Mouse (Mus musculus) forebrain, embryonic 12.5 days (tissue): ENCODE data around the gene Fam102b. TPM values are rescaled to one million over a fixed set of nuclear protein-coding genes. Genes with fewer than 3 reads are reported as not detected.

Source experiments
- ATAC-seq: fragments of 200-750 bp; cut with Nextera tagmentation; 2 replicates; pipeline ENCODE4 v1.8.0; 2017; ENCODE audit warnings: moderate TSS enrichment; ENCODE audit not compliant: low FRiP score
- H3K27ac ChIP-seq: fragments of 300-500 bp; sonication (generic); 2 replicates; pipeline ENCODE4 v1.5.1; 2016; ENCODE audit warnings: mild to moderate bottlenecking
- H3K27me3 ChIP-seq: fragments of 300-500 bp; sonication (generic); 2 replicates; pipeline ENCODE4 v1.6.1; 2016; ENCODE audit warnings: mild to moderate bottlenecking
- H3K36me3 ChIP-seq: fragments of 300-500 bp; sonication (generic); replicated peaks from 2 replicates; pipeline ENCODE4 v1.6.1; 2016; ENCODE audit warnings: mild to moderate bottlenecking
- H3K4me1 ChIP-seq: fragments of 300-500 bp; sonication (generic); 2 replicates; pipeline ENCODE4 v1.6.1; 2016
- H3K4me2 ChIP-seq: fragments of 300-500 bp; sonication (generic); 2 replicates; pipeline ENCODE4 v1.6.1; 2016; ENCODE audit warnings: mild to moderate bottlenecking, moderate library complexity
- H3K4me3 ChIP-seq: fragments of 300-500 bp; sonication (generic); replicated peaks from 2 replicates; pipeline ENCODE4 v1.5.1; 2016; ENCODE audit warnings: mild to moderate bottlenecking
- H3K9ac ChIP-seq: fragments of 300-500 bp; sonication (generic); 2 replicates; pipeline ENCODE4 v1.6.1; 2016; ENCODE audit warnings: mild to moderate bottlenecking
- H3K9me3 ChIP-seq: fragments of 300-500 bp; sonication (generic); 2 replicates; pipeline ENCODE4 v1.6.1; 2016
- WGBS: fragments of 180-500 bp; shearing (Covaris S2); methylation state at CpG from one replicate; pipeline ENCODE4 v1.1.7; 2016; 5-methylcytosine and 5-hydroxymethylcytosine counted together
- microRNA-seq: library from miRNA; unstranded; fragments of <30 nt; microRNA quantifications from one replicate; pipeline ENCODE4, GENCODE M21; 2017
- polyA plus RNA-seq: library from polyadenylated mRNA; unstranded; fragments of >200 nt; fragmentation: Nextera tagmentation; extraction: Ambion mirVana; gene quantifications from 2 replicates; pipeline ENCODE4 v1.2.1, GENCODE M21; 2016

The Fam102b gene
- polyA plus RNA-seq, 1 experiment from 2014 or later: 8.9 TPM

GRCm38 (mm10) chr3:108939573-108939972 is 87.8 kb downstream of the Fam102b start, which contains the start of gene Henmt1:
Gene Henmt1, plus strand, starts transcription at chr3:108939873.
- H3K9ac ChIP-seq: no peak within 1 kb of the TSS
- H3K4me1 ChIP-seq: no peaks in the 10 kb centered on the region
- ATAC-seq: no peak
- no peaks in the 10 kb centered on the region for H3K36me3 ChIP-seq
- 93% methylated on average over 5 of the region's 5 CpGs for WGBS
- H3K27ac ChIP-seq: no peak within 1 kb of the TSS
- H3K4me2 ChIP-seq: peak within 1 kb of the TSS; percentile 54
- peak within 1 kb of the TSS; percentile 31 for H3K4me3 ChIP-seq
- no peaks in the 10 kb centered on the region for H3K27me3 ChIP-seq
- H3K9me3 ChIP-seq: no peaks in the 10 kb centered on the region

- Histone ChIP-seq H3K27me3 (no peaks in the 10 kb centered on the region), H3K9ac (no peak overlapping the region), H3K4me3 (no peak overlapping the region), H3K27ac (no peak overlapping the region), H3K4me2 (no peak overlapping the region), H3K9me3 (no peaks in the 10 kb centered on the region), H3K36me3 (no peaks in the 10 kb centered on the region), H3K4me1 (no peaks in the 10 kb centered on the region)
- no peak for ATAC-seq
- WGBS: 89% methylated on average over 5 of the region's 5 CpGs
These were observed 88.7 kb downstream of the Fam102b start for GRCm38 (mm10) chr3:108938691-108939090.

- no peak overlapping the region for H3K4me3 ChIP-seq
- H3K27ac ChIP-seq: no peak overlapping the region
- no peaks in the 10 kb centered on the region for H3K36me3 ChIP-seq
- no peaks in the 10 kb centered on the region for H3K4me1 ChIP-seq
- ATAC-seq: no peak
- 93% methylated on average over 6 of the region's 6 CpGs for WGBS
- no peak overlapping the region for H3K9ac ChIP-seq
- H3K9me3 ChIP-seq: 0 out of 2 replicates have a peak, but pooled peaks cover 3% of the 10 kb centered on the region
- no peak overlapping the region for H3K4me2 ChIP-seq
- H3K27me3 ChIP-seq: no peaks in the 10 kb centered on the region
These were observed 93.8 kb downstream of the Fam102b start for GRCm38 (mm10) chr3:108933557-108933956.

GRCm38 (mm10) chr3:108926308-108926707 is 101.1 kb downstream of the Fam102b start:
- Histone ChIP-seq H3K9ac (no peak overlapping the region), H3K36me3 (no peaks in the 10 kb centered on the region), H3K4me1 (no peaks in the 10 kb centered on the region), H3K4me2 (no peak overlapping the region), H3K4me3 (no peak overlapping the region), H3K27me3 (no peaks in the 10 kb centered on the region), H3K27ac (no peak overlapping the region), H3K9me3 (no peaks in the 10 kb centered on the region)
- 71% methylated on average over 1 of the region's 1 CpGs for WGBS
- ATAC-seq: no peak

GRCm38 (mm10) chr3:108925677-108926076 is 101.7 kb downstream of the Fam102b start:
- no peaks in the 10 kb centered on the region for H3K36me3 ChIP-seq
- no peak overlapping the region for H3K27ac ChIP-seq
- no peaks in the 10 kb centered on the region for H3K27me3 ChIP-seq
- no peak overlapping the region for H3K4me2 ChIP-seq
- no peaks in the 10 kb centered on the region for H3K9me3 ChIP-seq
- no peak overlapping the region for H3K4me3 ChIP-seq
- no peaks in the 10 kb centered on the region for H3K4me1 ChIP-seq
- no peak for ATAC-seq
- 93% methylated on average over 4 of the region's 4 CpGs for WGBS
- no peak overlapping the region for H3K9ac ChIP-seq

- no peak overlapping the region for H3K4me3 ChIP-seq
- no peak for ATAC-seq
- H3K9me3 ChIP-seq: no peaks in the 10 kb centered on the region
- H3K27ac ChIP-seq: no peak overlapping the region
- no peak overlapping the region for H3K4me2 ChIP-seq
- 0 out of 2 replicates have a peak, but pooled peaks cover 3% of the 10 kb centered on the region for H3K4me1 ChIP-seq
- H3K9ac ChIP-seq: no peak overlapping the region
- no peaks in the 10 kb centered on the region for H3K36me3 ChIP-seq
- no peaks in the 10 kb centered on the region for H3K27me3 ChIP-seq
- WGBS: 88% methylated on average over 1 of the region's 1 CpGs
These were observed 105.6 kb downstream of the Fam102b start for GRCm38 (mm10) chr3:108921822-108922221.

Small RNAs within 50 kb of the gene (microRNA-seq; reads per million reads assigned to microRNA genes)
- gene Gm44384: not detected

Other genes starting within 250 kb of the Fam102b start
- gene Stxbp3, start 187.1 kb downstream of the Fam102b start, polyA plus RNA-seq: 21.3 and 23.1 TPM in 2 replicates
- 0.22 TPM in 1 of 2 replicates, not detected in the other for gene Fndc7, start 137.6 kb downstream of the Fam102b start, polyA plus RNA-seq
- 85.1 and 87.0 TPM in 2 replicates for gene Prpf38b, start 115.9 kb downstream of the Fam102b start, polyA plus RNA-seq
- 0.56 and 1.3 TPM in 2 replicates for gene Henmt1, start 87.7 kb downstream of the Fam102b start, polyA plus RNA-seq
- not detected in 2 replicates for gene Gm9857, start 87.2 kb downstream of the Fam102b start, polyA plus RNA-seq
- 0.11 TPM in 1 of 2 replicates, not detected in the other for gene Slc25a54, start 52.9 kb upstream of the Fam102b start, polyA plus RNA-seq
- 17.1 and 21.5 TPM in 2 replicates for gene Slc25a24, start 95.5 kb upstream of the Fam102b start, polyA plus RNA-seq